Mouse (Mus musculus) forebrain, embryonic 12.5 days (tissue): ENCODE results near the gene Adcy2. TPM values are rescaled to one million over a fixed set of nuclear protein-coding genes. Genes with fewer than 3 reads are reported as not detected.

Experiments used
- ATAC-seq: fragments of 200-750 bp; cut with Nextera tagmentation; 2 replicates; pipeline ENCODE4 v1.8.0; 2017; ENCODE audit warnings: moderate TSS enrichment; ENCODE audit not compliant: low FRiP score
- H3K27ac ChIP-seq: fragments of 300-500 bp; sonication (generic); 2 replicates; pipeline ENCODE4 v1.5.1; 2016; ENCODE audit warnings: mild to moderate bottlenecking
- H3K27me3 ChIP-seq: fragments of 300-500 bp; sonication (generic); 2 replicates; pipeline ENCODE4 v1.6.1; 2016; ENCODE audit warnings: mild to moderate bottlenecking
- H3K36me3 ChIP-seq: fragments of 300-500 bp; sonication (generic); replicated peaks from 2 replicates; pipeline ENCODE4 v1.6.1; 2016; ENCODE audit warnings: mild to moderate bottlenecking
- H3K4me1 ChIP-seq: fragments of 300-500 bp; sonication (generic); 2 replicates; pipeline ENCODE4 v1.6.1; 2016
- H3K4me2 ChIP-seq: fragments of 300-500 bp; sonication (generic); 2 replicates; pipeline ENCODE4 v1.6.1; 2016; ENCODE audit warnings: mild to moderate bottlenecking, moderate library complexity
- H3K4me3 ChIP-seq: fragments of 300-500 bp; sonication (generic); replicated peaks from 2 replicates; pipeline ENCODE4 v1.5.1; 2016; ENCODE audit warnings: mild to moderate bottlenecking
- H3K9ac ChIP-seq: fragments of 300-500 bp; sonication (generic); 2 replicates; pipeline ENCODE4 v1.6.1; 2016; ENCODE audit warnings: mild to moderate bottlenecking
- H3K9me3 ChIP-seq: fragments of 300-500 bp; sonication (generic); 2 replicates; pipeline ENCODE4 v1.6.1; 2016
- WGBS: fragments of 180-500 bp; shearing (Covaris S2); methylation state at CpG from one replicate; pipeline ENCODE4 v1.1.7; 2016; 5-methylcytosine and 5-hydroxymethylcytosine counted together
- polyA plus RNA-seq: library from polyadenylated mRNA; unstranded; fragments of >200 nt; fragmentation: Nextera tagmentation; extraction: Ambion mirVana; gene quantifications from 2 replicates; pipeline ENCODE4 v1.2.1, GENCODE M21; 2016

Adcy2 gene
- polyA plus RNA-seq, 1 experiment from 2014 or later, result 2.1 TPM

- Histone ChIP-seq H3K27ac (no peak overlapping the region), H3K9me3 (no peaks in the 10 kb centered on the region), H3K4me3 (no peak overlapping the region), H3K9ac (no peak overlapping the region), H3K4me1 (peaks cover 18% of the 10 kb centered on the region), H3K36me3 (no peaks in the 10 kb centered on the region), H3K4me2 (no peak overlapping the region), H3K27me3 (peaks cover 22% of the 10 kb centered on the region)
- no peak for ATAC-seq
- WGBS, result 22% methylated on average over 4 of the region's 4 CpGs
These were observed 2.8 kb upstream of the Adcy2 start for GRCm38 (mm10) chr13:69002173-69002572.

GRCm38 (mm10) chr13:68999826-69000225 is 485 bp upstream of the Adcy2 start:
- Histone ChIP-seq H3K27me3 (peaks cover 29% of the 10 kb centered on the region), H3K4me3 (peak overlapping the region; percentile 66), H3K4me1 (peaks cover 18% of the 10 kb centered on the region), H3K27ac (no peak overlapping the region), H3K9ac (peak overlapping the region; percentile 75), H3K4me2 (peak overlapping the region; percentile 93), H3K36me3 (no peaks in the 10 kb centered on the region), H3K9me3 (no peaks in the 10 kb centered on the region)
- ATAC-seq, result no peak
- 40% methylated on average over 5 of the region's 5 CpGs for WGBS

GRCm38 (mm10) chr13:68998558-68998917 is 803 bp downstream of the Adcy2 start:
- Histone ChIP-seq H3K9me3 (no peaks in the 10 kb centered on the region), H3K27ac (no peak overlapping the region), H3K4me1 (peaks cover 18% of the 10 kb centered on the region), H3K4me3 (peak overlapping the region; percentile 66), H3K9ac (peak overlapping the region; percentile 75), H3K36me3 (no peaks in the 10 kb centered on the region), H3K27me3 (peaks cover 29% of the 10 kb centered on the region), H3K4me2 (peak overlapping the region; percentile 93)
- under 1% methylated on average over 17 of the region's 17 CpGs for WGBS
- peak; percentile 39; the same call in 1 of the 2 replicates for ATAC-seq

GRCm38 (mm10) chr13:68997821-68998551 is 1.4 kb downstream of the Adcy2 start:
- peaks cover 29% of the 10 kb centered on the region for H3K27me3 ChIP-seq

GRCm38 (mm10) chr13:68997386-68997785 is 2.0 kb downstream of the Adcy2 start:
- H3K9ac ChIP-seq, result no peak overlapping the region
- no peak for ATAC-seq
- peaks cover 18% of the 10 kb centered on the region for H3K4me1 ChIP-seq
- peaks cover 29% of the 10 kb centered on the region for H3K27me3 ChIP-seq
- H3K27ac ChIP-seq, result no peak overlapping the region
- H3K4me3 ChIP-seq, result no peak overlapping the region
- H3K9me3 ChIP-seq, result no peaks in the 10 kb centered on the region
- no peaks in the 10 kb centered on the region for H3K36me3 ChIP-seq
- WGBS, result 35% methylated on average over 10 of the region's 10 CpGs
- H3K4me2 ChIP-seq, result peak overlapping the region; percentile 93

More at GRCm38 (mm10) chr13:68997821-68998551, 1.4 kb downstream of the Adcy2 start:
- Histone ChIP-seq H3K4me1 (peaks cover 18% of the 10 kb centered on the region), H3K4me2 (peak overlapping the region; percentile 93), H3K36me3 (no peaks in the 10 kb centered on the region), H3K4me3 (peak overlapping the region; percentile 66), H3K9me3 (no peaks in the 10 kb centered on the region), H3K9ac (peak overlapping the region; percentile 75), H3K27ac (no peak overlapping the region)
- 11% methylated on average over 22 of the region's 22 CpGs for WGBS
- no peak for ATAC-seq

GRCm38 (mm10) chr13:68996661-68997060 is 2.7 kb downstream of the Adcy2 start:
- Histone ChIP-seq H3K36me3 (no peaks in the 10 kb centered on the region), H3K4me3 (no peak overlapping the region), H3K27me3 (peaks cover 29% of the 10 kb centered on the region), H3K9me3 (no peaks in the 10 kb centered on the region), H3K27ac (no peak overlapping the region), H3K4me2 (no peak overlapping the region), H3K9ac (no peak overlapping the region), H3K4me1 (peaks cover 18% of the 10 kb centered on the region)
- no peak for ATAC-seq
- WGBS, result 73% methylated on average over 3 of the region's 3 CpGs

GRCm38 (mm10) chr13:68985789-68986188 is 13.6 kb downstream of the Adcy2 start:
- H3K27me3 ChIP-seq, result no peaks in the 10 kb centered on the region
- H3K9me3 ChIP-seq, result no peaks in the 10 kb centered on the region
- WGBS, result 86% methylated on average over 2 of the region's 2 CpGs
- no peaks in the 10 kb centered on the region for H3K4me1 ChIP-seq
- no peak for ATAC-seq
- no peaks in the 10 kb centered on the region for H3K36me3 ChIP-seq
- H3K4me3 ChIP-seq, result no peak overlapping the region
- H3K9ac ChIP-seq, result no peak overlapping the region
- no peak overlapping the region for H3K27ac ChIP-seq
- H3K4me2 ChIP-seq, result no peak overlapping the region

GRCm38 (mm10) chr13:68984000-68984399 is 15.3 kb downstream of the Adcy2 start:
- no peak for ATAC-seq
- H3K4me1 ChIP-seq, result no peaks in the 10 kb centered on the region
- no peak overlapping the region for H3K9ac ChIP-seq
- no peaks in the 10 kb centered on the region for H3K9me3 ChIP-seq
- H3K4me3 ChIP-seq, result no peak overlapping the region
- H3K4me2 ChIP-seq, result no peak overlapping the region
- whole genome bisulfite sequencing, result 89% methylated on average over 15 of the region's 15 CpGs
- H3K36me3 ChIP-seq, result no peaks in the 10 kb centered on the region
- no peaks in the 10 kb centered on the region for H3K27me3 ChIP-seq
- H3K27ac ChIP-seq, result no peak overlapping the region

- H3K36me3 ChIP-seq, result no peaks in the 10 kb centered on the region
- H3K9ac ChIP-seq, result no peak overlapping the region
- H3K27me3 ChIP-seq, result no peaks in the 10 kb centered on the region
- no peak overlapping the region for H3K27ac ChIP-seq
- ATAC-seq, result no peak
- no peaks in the 10 kb centered on the region for H3K9me3 ChIP-seq
- H3K4me2 ChIP-seq, result no peak overlapping the region
- H3K4me1 ChIP-seq, result no peaks in the 10 kb centered on the region
- H3K4me3 ChIP-seq, result no peak overlapping the region
- WGBS, result 86% methylated on average over 2 of the region's 2 CpGs
These were observed 18.3 kb downstream of the Adcy2 start for GRCm38 (mm10) chr13:68981048-68981447.

GRCm38 (mm10) chr13:68973143-68973542 is 26.2 kb downstream of the Adcy2 start:
- Histone ChIP-seq H3K27ac (no peak overlapping the region), H3K36me3 (no peaks in the 10 kb centered on the region), H3K27me3 (no peaks in the 10 kb centered on the region), H3K4me2 (no peak overlapping the region), H3K9me3 (no peaks in the 10 kb centered on the region), H3K4me1 (no peaks in the 10 kb centered on the region), H3K9ac (no peak overlapping the region), H3K4me3 (no peak overlapping the region)
- no peak for ATAC-seq
- WGBS, result 51% methylated on average over 3 of the region's 3 CpGs

GRCm38 (mm10) chr13:68961580-68961979 is 37.8 kb downstream of the Adcy2 start:
- Histone ChIP-seq H3K27ac (no peak overlapping the region), H3K36me3 (no peaks in the 10 kb centered on the region), H3K9ac (no peak overlapping the region), H3K27me3 (no peaks in the 10 kb centered on the region), H3K9me3 (no peaks in the 10 kb centered on the region), H3K4me1 (no peaks in the 10 kb centered on the region), H3K4me2 (no peak overlapping the region), H3K4me3 (no peak overlapping the region)
- no peak for ATAC-seq
- 84% methylated on average over 5 of the region's 5 CpGs for WGBS

- Histone ChIP-seq H3K4me3 (no peak overlapping the region), H3K9me3 (no peaks in the 10 kb centered on the region), H3K27ac (no peak overlapping the region), H3K4me2 (no peak overlapping the region), H3K4me1 (no peaks in the 10 kb centered on the region), H3K36me3 (no peaks in the 10 kb centered on the region), H3K27me3 (no peaks in the 10 kb centered on the region), H3K9ac (no peak overlapping the region)
- WGBS, result 73% methylated on average over 6 of the region's 6 CpGs
- ATAC-seq, result no peak
These were observed 38.8 kb downstream of the Adcy2 start for GRCm38 (mm10) chr13:68960513-68960912.

GRCm38 (mm10) chr13:68959406-68959805 is 39.9 kb downstream of the Adcy2 start:
- H3K27ac ChIP-seq, result no peak overlapping the region
- H3K9ac ChIP-seq, result no peak overlapping the region
- no peak overlapping the region for H3K4me3 ChIP-seq
- no peaks in the 10 kb centered on the region for H3K9me3 ChIP-seq
- no peak for ATAC-seq
- no peaks in the 10 kb centered on the region for H3K27me3 ChIP-seq
- WGBS, result 82% methylated on average over 4 of the region's 4 CpGs
- H3K36me3 ChIP-seq, result no peaks in the 10 kb centered on the region
- H3K4me2 ChIP-seq, result no peak overlapping the region
- no peaks in the 10 kb centered on the region for H3K4me1 ChIP-seq
